8 mouse cellular contexts compared by ENCODE assay signal in genomic region chr8:83697374-83698220, GRCm38 (mm10). TPM values are rescaled to one million over a fixed set of nuclear protein-coding genes. Genes with fewer than 3 reads are reported as not detected.
DNase-seq lines count a peak whose midpoint lies in the region; ATAC-seq and TF ChIP-seq lines count a peak whose summit lies in the region.

No protein-coding gene starts in this region.

- peak; percentile 44 for ATAC-seq in intestine, postnatal 0 days

- peaks cover 6% of the 10 kb centered on the region for H3K36me3 ChIP-seq in intestine, postnatal 0 days (ENCODE audit: control insufficient read depth, insufficient read depth)

- H3K27ac ChIP-seq in intestine, postnatal 0 days (ENCODE audit: low read depth, low read length) = peak overlapping the region; percentile 97
- H3K27ac ChIP-seq in olfactory bulb, adult 2 months (ENCODE audit: insufficient read depth, low read depth, low read length) = peak overlapping the region; percentile 6; the same call in 1 of the 2 replicates

- H3K27me3 ChIP-seq in intestine, postnatal 0 days (replicated peaks; ENCODE audit: control insufficient read depth, insufficient read depth, low read length) = no peaks in the 10 kb centered on the region

- H3K4me2 ChIP-seq in intestine, postnatal 0 days (replicated peaks; ENCODE audit: low read depth) = peak overlapping the region; percentile 94

- no peaks in the 10 kb centered on the region for H3K9me3 ChIP-seq in intestine, postnatal 0 days (ENCODE audit: control insufficient read depth)

- H3K4me1 ChIP-seq in intestine, postnatal 0 days (replicated peaks; ENCODE audit: control insufficient read depth, insufficient read depth, low read length) = no peaks in the 10 kb centered on the region
- H3K4me1 ChIP-seq in lung, adult 2 months (ENCODE audit: control insufficient read depth, insufficient read depth, low read length) = peaks cover 27% of the 10 kb centered on the region
- H3K4me1 ChIP-seq in olfactory bulb, adult 2 months (ENCODE audit: control insufficient read depth, insufficient read depth, low read length) = peaks cover 29% of the 10 kb centered on the region

- H3K4me3 ChIP-seq in intestine, postnatal 0 days (ENCODE audit: low read depth, low read length) = peak overlapping the region; percentile 92
- H3K4me3 ChIP-seq in lung, adult 2 months (replicated peaks; ENCODE audit: extremely low read depth, low read depth, low read length) = peak overlapping the region; percentile 74
- H3K4me3 ChIP-seq in olfactory bulb, adult 2 months (ENCODE audit: insufficient read depth, low read depth, low read length) = peak overlapping the region; percentile 79

- peak; percentile 28; the same call in 1 of the 2 replicates for TF ChIP-seq CTCF in intestine, postnatal 0 days (IDR thresholded peaks at IDR 0.05; ENCODE audit: low read depth)
- no peak for TF ChIP-seq CTCF in lung, adult 2 months (IDR thresholded peaks at IDR 0.05; ENCODE audit: insufficient read depth, low read length)
- no peak for TF ChIP-seq CTCF in olfactory bulb, adult 2 months (IDR thresholded peaks at IDR 0.05; ENCODE audit: insufficient read depth, low read depth, low read length)

- DNase-seq in MN1 (ENCODE audit: low spot score) = peak; percentile 78
- DNase-seq in brain, adult 2 months (ENCODE audit: low read depth, low spot score) = peak; percentile 45
- peak; percentile 98 for DNase-seq in heart, adult 11 months
- peak; percentile 69 for DNase-seq in lung, adult 2 months
- DNase-seq in right cerebral cortex, postnatal 14 days = no peak
- no peak for DNase-seq in right cerebral cortex, postnatal 4 days

- WGBS in intestine, postnatal 0 days = 26% methylated on average over 19 of the region's 19 CpGs
- WGBS in lung, adult 2 months = 19% methylated on average over 19 of the region's 19 CpGs
- WGBS in olfactory bulb, adult 2 months = 59% methylated on average over 19 of the region's 19 CpGs

- TF ChIP-seq POLR2A in lung, adult 2 months (IDR thresholded peaks at IDR 0.05; ENCODE audit: borderline replicate concordance, extremely low read depth, low read depth, low read length) = peak; percentile 60; the same call in 1 of the 2 replicates
- no peak for TF ChIP-seq POLR2A in olfactory bulb, adult 2 months (IDR thresholded peaks at IDR 0.05; ENCODE audit: insufficient read depth, low read depth, low read length)

- H3K9ac ChIP-seq in intestine, postnatal 0 days (ENCODE audit: low read depth, low read length) = peak overlapping the region; percentile 31; the same call in 1 of the 2 replicates

RNA-seq across cellular contexts. Expression of gene Pkn1, which starts 1.4 kb away (rescaled TPM):
- polyA plus RNA-seq in intestine, postnatal 0 days (2015; fragmentation: Nextera tagmentation; extraction: Ambion mirVana) = 37.0 and 40.2 TPM in 2 replicates
- 148 and 168 TPM in 2 replicates for polyA plus RNA-seq in lung, adult 2 months (2012; rRNA removed)
- not detected in 2 replicates for polyA plus RNA-seq in olfactory bulb, adult 2 months (2012; ENCODE audit: insufficient read depth, insufficient read length, low replicate concordance, missing spikeins)

RNA-seq across cellular contexts. Expression of gene Ddx39, which starts 17.4 kb away (rescaled TPM):
- 69.8 and 75.5 TPM in 2 replicates for polyA plus RNA-seq in intestine, postnatal 0 days (2015; fragmentation: Nextera tagmentation; extraction: Ambion mirVana)
- polyA plus RNA-seq in lung, adult 2 months (2012; rRNA removed) = 18.4 and 24.0 TPM in 2 replicates
- not detected in 2 replicates for polyA plus RNA-seq in olfactory bulb, adult 2 months (2012; ENCODE audit: insufficient read depth, insufficient read length, low replicate concordance, missing spikeins)

RNA-seq across cellular contexts. Expression of gene Ptger1, which starts 31.1 kb away (rescaled TPM):
- polyA plus RNA-seq in intestine, postnatal 0 days (2015; fragmentation: Nextera tagmentation; extraction: Ambion mirVana) = 1.1 and 1.2 TPM in 2 replicates
- 6.8 and 7.8 TPM in 2 replicates for polyA plus RNA-seq in lung, adult 2 months (2012; rRNA removed)
- not detected in 2 replicates for polyA plus RNA-seq in olfactory bulb, adult 2 months (2012; ENCODE audit: insufficient read depth, insufficient read length, low replicate concordance, missing spikeins)

RNA-seq across cellular contexts. Expression of gene Adgre5, which starts 43.5 kb away (rescaled TPM):
- 17.2 and 17.6 TPM in 2 replicates for polyA plus RNA-seq in intestine, postnatal 0 days (2015; fragmentation: Nextera tagmentation; extraction: Ambion mirVana)
- polyA plus RNA-seq in lung, adult 2 months (2012; rRNA removed) = 557 and 634 TPM in 2 replicates
- not detected in 2 replicates for polyA plus RNA-seq in olfactory bulb, adult 2 months (2012; ENCODE audit: insufficient read depth, insufficient read length, low replicate concordance, missing spikeins)

RNA-seq across cellular contexts. Expression of gene Gipc1, which starts 45.1 kb away (rescaled TPM):
- 76.1 and 79.3 TPM in 2 replicates for polyA plus RNA-seq in intestine, postnatal 0 days (2015; fragmentation: Nextera tagmentation; extraction: Ambion mirVana)
- polyA plus RNA-seq in lung, adult 2 months (2012; rRNA removed) = 58.6 and 67.0 TPM in 2 replicates
- polyA plus RNA-seq in olfactory bulb, adult 2 months (2012; ENCODE audit: insufficient read depth, insufficient read length, low replicate concordance, missing spikeins) = not detected in 2 replicates

Comparison
In these comparisons a context has a peak if more than half of its experiments do, and no peak if none do; other contexts are left out.
1. DNase-seq: peak in MN1 (single experiment), brain, adult 2 months (single experiment), heart, adult 11 months (single experiment) and lung, adult 2 months (single experiment); none in right cerebral cortex, postnatal 14 days (single experiment) and right cerebral cortex, postnatal 4 days (single experiment).
2. Peak in every context shown above with its lines, with median percentiles within 50 percentile points of each other: H3K4me3 ChIP-seq.